Mouse (Mus musculus): Measurements from ENCODE around the gene Ttc36. TPM values are rescaled to one million over a fixed set of nuclear protein-coding genes. Genes with fewer than 3 reads are reported as not detected.

Ttc36 gene
- total RNA-seq (2014; rRNA removed) (0.69 and 2.6 TPM in 2 replicates), polyA plus RNA-seq (2015; fragmentation: Nextera tagmentation; extraction: Ambion mirVana) (0.68 and 0.71 TPM in 2 replicates)

DNA sequence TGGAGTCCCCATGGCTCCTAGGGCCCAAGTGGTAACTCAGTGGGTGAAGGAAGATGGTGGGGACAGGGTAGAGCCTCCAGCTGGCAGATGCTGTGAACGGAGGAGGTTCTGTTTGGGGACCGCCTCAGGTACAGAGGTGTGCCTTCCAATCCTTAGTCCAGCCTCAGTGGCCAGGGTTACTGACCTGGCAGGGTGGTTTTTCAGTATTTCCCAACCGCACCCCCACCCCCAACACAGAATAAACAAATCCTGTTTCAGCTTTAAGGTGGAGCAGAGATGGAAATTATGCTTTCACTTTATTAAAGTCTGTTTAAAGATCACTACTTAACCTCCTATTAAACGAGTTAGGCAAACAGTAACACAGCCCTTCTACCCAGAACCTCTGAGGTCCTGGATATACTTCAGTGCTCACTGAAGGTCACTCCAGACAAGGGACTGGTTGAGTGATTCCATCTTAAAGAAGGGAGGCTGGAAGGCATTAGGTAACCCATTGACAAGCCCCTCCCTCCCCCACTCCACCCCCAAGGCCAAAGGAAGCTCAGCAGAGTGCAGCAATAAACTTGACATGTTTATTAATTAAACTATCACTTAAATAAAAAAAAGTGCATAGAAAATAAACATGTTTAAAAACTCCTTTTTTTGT lies at the start of gene Ttc36:
TSS of gene Ttc36 (minus strand) at position 265 of the 643 bp plus-strand sequence.
- DNase-seq (no peak), ATAC-seq (no peak)
- H3K4me1 ChIP-seq (ENCODE audit: insufficient read depth), result 0 out of 2 replicates have a peak, but pooled peaks cover 6% of the 10 kb centered on the region
- TF ChIP-seq CTCF (IDR thresholded peaks at IDR 0.05; ENCODE audit: low read depth), result no peak
- peaks cover 32% of the 10 kb centered on the region for H3K36me3 ChIP-seq (ENCODE audit: insufficient read depth)
- H3K9ac ChIP-seq, result no peak within 1 kb of the TSS
- no peak within 1 kb of the TSS for H3K4me3 ChIP-seq (ENCODE audit: low read depth, low read length)
- H3K9me3 ChIP-seq (ENCODE audit: low read length), result no peaks in the 10 kb centered on the region
- H3K4me2 ChIP-seq (ENCODE audit: low read depth), result no peak within 1 kb of the TSS
- H3K27ac ChIP-seq (ENCODE audit: low read depth, low read length), result no peak within 1 kb of the TSS
- 77% methylated on average over 4 of the region's 4 CpGs for WGBS
- no peaks in the 10 kb centered on the region for H3K27me3 ChIP-seq (ENCODE audit: insufficient read depth, low read length)

DNA sequence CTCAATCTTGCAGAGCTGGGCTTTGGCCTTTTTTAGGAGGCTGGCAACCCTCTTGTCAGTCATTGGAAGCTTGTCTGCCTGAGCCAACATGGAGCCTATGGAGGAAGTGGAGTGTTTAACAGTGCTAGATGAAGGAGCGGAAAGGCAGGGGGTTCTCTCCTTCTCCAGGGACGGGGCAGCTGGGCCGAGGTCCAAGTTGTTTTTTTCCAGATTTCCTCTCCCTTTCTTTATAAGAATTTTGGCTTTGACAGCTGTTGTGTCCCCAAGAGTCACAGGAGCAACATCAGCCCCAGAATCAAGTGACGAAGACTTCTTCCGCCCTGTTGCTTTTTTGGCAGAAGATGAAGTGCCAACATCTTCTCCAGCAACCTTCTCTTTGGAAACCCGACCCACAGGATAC lies 44.6 kb upstream of the Ttc36 start:
- Histone ChIP-seq H3K27me3 (ENCODE audit: insufficient read depth, low read length) (no peaks in the 10 kb centered on the region), H3K27ac (ENCODE audit: low read depth, low read length) (no peak overlapping the region), H3K4me2 (ENCODE audit: low read depth) (no peak overlapping the region), H3K4me3 (ENCODE audit: low read depth, low read length) (no peak overlapping the region), H3K36me3 (ENCODE audit: insufficient read depth) (peaks cover 66% of the 10 kb centered on the region), H3K9me3 (ENCODE audit: low read length) (no peaks in the 10 kb centered on the region), H3K9ac (no peak overlapping the region), H3K4me1 (ENCODE audit: insufficient read depth) (no peaks in the 10 kb centered on the region)
- TF ChIP-seq CTCF (IDR thresholded peaks at IDR 0.05; ENCODE audit: low read depth), result no peak
- 73% methylated on average over 6 of the region's 6 CpGs for WGBS
- ATAC-seq, result no peak
- no peak for DNase-seq

DNA sequence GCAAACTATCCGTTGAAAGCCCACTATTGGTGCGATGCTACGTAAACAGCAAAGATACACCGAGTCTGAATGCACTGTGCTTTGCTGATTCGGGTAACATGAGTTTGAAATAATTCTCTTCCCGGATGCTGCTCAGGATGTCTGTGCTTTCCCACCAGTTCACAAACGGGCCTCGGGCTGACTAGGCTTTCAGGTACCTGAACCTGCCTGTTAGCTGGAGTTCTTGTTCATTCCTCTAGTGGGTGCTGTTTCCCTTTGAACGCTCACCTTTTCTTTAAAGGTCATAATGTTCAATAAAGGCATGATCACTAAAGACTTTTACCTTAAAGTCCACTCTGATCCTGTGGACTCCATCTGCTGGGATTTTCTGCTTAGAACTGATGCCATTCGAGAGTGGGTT lies 38.4 kb upstream of the Ttc36 start:
- H3K27ac ChIP-seq (ENCODE audit: low read depth, low read length), result no peak overlapping the region
- 87% methylated on average over 10 of the region's 10 CpGs for WGBS
- peak; percentile 35 for DNase-seq

DNA sequence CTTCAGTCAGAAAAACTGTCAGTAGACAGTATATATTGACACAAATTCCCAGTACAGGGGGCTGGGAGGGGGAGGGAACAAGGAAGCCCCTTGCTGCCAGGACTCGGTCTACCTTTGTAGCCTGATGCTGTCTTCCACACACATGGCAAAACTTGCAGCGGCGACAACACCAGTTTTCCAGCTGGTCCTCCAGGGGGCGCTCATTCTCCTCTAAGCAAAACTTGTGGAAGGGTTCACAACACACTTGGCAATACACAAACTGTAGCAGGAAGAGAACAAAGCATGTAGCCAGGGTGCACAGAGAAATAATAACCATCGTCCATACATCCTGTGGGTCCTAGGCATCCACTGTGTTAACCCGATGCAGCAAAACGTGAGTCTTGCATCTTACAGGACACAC lies 33.6 kb upstream of the Ttc36 start:
- H3K9ac ChIP-seq, result no peak overlapping the region
- peaks cover 76% of the 10 kb centered on the region for H3K36me3 ChIP-seq (ENCODE audit: insufficient read depth)
- ATAC-seq (peak; percentile 43; the same call in 1 of the 2 replicates), DNase-seq (peak; percentile 86)
- H3K9me3 ChIP-seq (ENCODE audit: low read length), result no peaks in the 10 kb centered on the region
- peak; percentile 79 for TF ChIP-seq CTCF (IDR thresholded peaks at IDR 0.05; ENCODE audit: low read depth)
- H3K4me1 ChIP-seq (ENCODE audit: insufficient read depth), result no peaks in the 10 kb centered on the region
- H3K4me2 ChIP-seq (ENCODE audit: low read depth), result no peak overlapping the region
- WGBS, result 31% methylated on average over 7 of the region's 7 CpGs
- H3K27ac ChIP-seq (ENCODE audit: low read depth, low read length), result no peak overlapping the region
- no peaks in the 10 kb centered on the region for H3K27me3 ChIP-seq (ENCODE audit: insufficient read depth, low read length)
- no peak overlapping the region for H3K4me3 ChIP-seq (ENCODE audit: low read depth, low read length)

More for the DNA sequence above, 38.4 kb upstream of the Ttc36 start:
- no peaks in the 10 kb centered on the region for H3K4me1 ChIP-seq (ENCODE audit: insufficient read depth)
- H3K27me3 ChIP-seq (ENCODE audit: insufficient read depth, low read length), result no peaks in the 10 kb centered on the region
- H3K4me2 ChIP-seq (ENCODE audit: low read depth), result no peak overlapping the region
- peaks cover 77% of the 10 kb centered on the region for H3K36me3 ChIP-seq (ENCODE audit: insufficient read depth)
- H3K9me3 ChIP-seq (ENCODE audit: low read length), result no peaks in the 10 kb centered on the region
- no peak overlapping the region for H3K9ac ChIP-seq
- no peak overlapping the region for H3K4me3 ChIP-seq (ENCODE audit: low read depth, low read length)
- TF ChIP-seq CTCF (IDR thresholded peaks at IDR 0.05; ENCODE audit: low read depth), result peak; percentile 66
- no peak for ATAC-seq

DNA sequence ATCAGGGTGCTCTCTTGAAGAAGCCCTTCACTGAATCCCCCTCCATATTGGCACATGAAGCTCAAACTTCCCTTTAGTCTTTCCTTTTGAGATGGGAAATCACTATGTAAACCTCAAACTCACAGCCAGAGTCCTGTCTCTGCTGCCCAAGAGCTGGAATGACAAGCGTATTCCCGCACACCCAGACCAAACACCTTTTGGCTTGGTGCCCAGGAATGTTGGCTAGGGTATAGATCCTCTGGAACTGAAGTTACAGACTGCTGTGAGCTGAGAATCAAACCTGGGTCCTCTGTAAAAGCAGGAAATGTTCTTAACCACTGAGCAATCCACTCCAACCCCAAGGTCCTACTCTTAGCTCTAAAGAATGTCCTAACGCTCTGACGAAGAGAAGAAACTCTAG lies 29.5 kb upstream of the Ttc36 start:
- TF ChIP-seq CTCF (IDR thresholded peaks at IDR 0.05; ENCODE audit: low read depth), result no peak
- H3K4me3 ChIP-seq (ENCODE audit: low read depth, low read length), result no peak overlapping the region
- no peaks in the 10 kb centered on the region for H3K4me1 ChIP-seq (ENCODE audit: insufficient read depth)
- no peak overlapping the region for H3K9ac ChIP-seq
- H3K4me2 ChIP-seq (ENCODE audit: low read depth), result no peak overlapping the region
- H3K27ac ChIP-seq (ENCODE audit: low read depth, low read length), result no peak overlapping the region
- peaks cover 80% of the 10 kb centered on the region for H3K36me3 ChIP-seq (ENCODE audit: insufficient read depth)
- H3K27me3 ChIP-seq (ENCODE audit: insufficient read depth, low read length), result no peaks in the 10 kb centered on the region
- no peak for DNase-seq
- H3K9me3 ChIP-seq (ENCODE audit: low read length), result no peaks in the 10 kb centered on the region
- 62% methylated on average over 4 of the region's 4 CpGs for WGBS
- ATAC-seq, result no peak

DNA sequence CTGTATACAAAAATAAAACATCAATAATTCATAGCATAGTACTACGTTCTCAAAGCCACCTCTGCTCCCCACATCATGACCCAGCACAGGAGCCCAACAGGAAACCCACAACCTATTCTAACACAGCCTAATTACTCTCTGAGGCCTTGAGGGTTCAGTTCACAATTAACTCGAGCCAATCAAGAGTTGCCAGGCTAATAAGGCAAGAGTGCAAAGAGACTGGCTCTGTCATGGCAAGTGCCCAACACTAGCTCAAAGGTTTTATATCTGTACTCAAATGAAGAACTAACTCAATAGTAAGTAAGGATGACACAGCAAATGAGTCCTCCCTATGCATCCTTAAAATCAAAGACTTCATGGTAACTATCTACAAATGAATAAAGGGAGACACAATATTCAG lies 27.6 kb upstream of the Ttc36 start:
- peaks cover 84% of the 10 kb centered on the region for H3K36me3 ChIP-seq (ENCODE audit: insufficient read depth)
- no peak overlapping the region for H3K27ac ChIP-seq (ENCODE audit: low read depth, low read length)
- no peaks in the 10 kb centered on the region for H3K27me3 ChIP-seq (ENCODE audit: insufficient read depth, low read length)
- DNase-seq, result no peak
- no peak overlapping the region for H3K9ac ChIP-seq
- 53% methylated on average over 2 of the region's 2 CpGs for WGBS
- H3K9me3 ChIP-seq (ENCODE audit: low read length), result no peaks in the 10 kb centered on the region
- no peak for ATAC-seq
- no peak overlapping the region for H3K4me2 ChIP-seq (ENCODE audit: low read depth)
- no peak for TF ChIP-seq CTCF (IDR thresholded peaks at IDR 0.05; ENCODE audit: low read depth)
- no peaks in the 10 kb centered on the region for H3K4me1 ChIP-seq (ENCODE audit: insufficient read depth)
- H3K4me3 ChIP-seq (ENCODE audit: low read depth, low read length), result no peak overlapping the region

DNA sequence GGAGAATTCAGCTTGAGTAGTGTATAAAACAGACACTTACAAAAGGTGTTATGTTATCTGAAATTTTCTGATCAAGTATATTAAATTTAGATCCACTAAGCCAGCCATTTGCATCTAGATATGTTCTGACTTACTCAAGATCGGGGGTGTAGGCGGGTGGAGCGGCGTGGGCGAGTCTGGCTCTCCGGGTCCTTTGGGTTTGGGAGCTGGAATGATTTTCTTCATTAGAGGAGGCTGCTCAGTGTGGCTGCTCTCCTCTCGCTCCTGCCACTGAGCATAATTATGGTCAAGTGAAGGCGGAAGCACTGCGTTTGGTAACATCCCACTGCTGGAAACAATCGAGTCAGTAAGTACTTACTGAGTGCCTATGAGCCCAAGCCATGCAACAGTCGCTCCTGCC lies 26.1 kb upstream of the Ttc36 start:
- no peak for ATAC-seq
- Histone ChIP-seq H3K9me3 (ENCODE audit: low read length) (no peaks in the 10 kb centered on the region), H3K4me3 (ENCODE audit: low read depth, low read length) (no peak overlapping the region), H3K27ac (ENCODE audit: low read depth, low read length) (no peak overlapping the region), H3K27me3 (ENCODE audit: insufficient read depth, low read length) (no peaks in the 10 kb centered on the region), H3K4me1 (ENCODE audit: insufficient read depth) (no peaks in the 10 kb centered on the region), H3K9ac (no peak overlapping the region), H3K4me2 (ENCODE audit: low read depth) (no peak overlapping the region), H3K36me3 (ENCODE audit: insufficient read depth) (peaks cover 83% of the 10 kb centered on the region)
- DNase-seq, result no peak
- no peak for TF ChIP-seq CTCF (IDR thresholded peaks at IDR 0.05; ENCODE audit: low read depth)
- 97% methylated on average over 11 of the region's 11 CpGs for WGBS

Measured in forebrain, postnatal 0 days (tissue).